28 mouse cellular contexts compared by ENCODE assay signal in the genomic region with DNA sequence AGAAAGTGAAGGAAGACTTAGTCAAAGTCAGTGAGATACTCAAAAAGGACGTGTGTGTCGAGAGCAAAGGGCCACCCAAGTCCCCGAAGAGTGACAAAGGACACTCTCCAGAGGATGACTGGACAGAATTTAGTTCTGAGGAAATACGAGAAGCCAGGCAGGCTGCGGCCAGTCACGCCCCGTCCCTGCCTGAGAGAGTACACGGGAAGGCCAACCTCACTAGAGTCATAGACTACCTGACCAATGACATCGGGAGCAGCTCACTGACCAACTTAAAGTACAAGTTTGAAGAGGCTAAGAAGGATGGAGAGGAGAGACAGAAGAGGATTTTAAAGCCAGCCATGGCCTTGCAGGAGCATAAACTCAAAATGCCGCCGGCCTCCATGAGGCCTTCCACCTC.
"Had no signal": no experiment of that assay in that cellular context is flagged by ENCODE, and none has a peak within 500 bp of the region (broad histone marks: within the 10 kb centered on the region; RNA-seq: fewer than 3 reads in every experiment).

No protein-coding gene starts in this region.

- H3K4me1 ChIP-seq: embryonic facial prominence, embryonic 10.5 days; embryonic facial prominence, embryonic 12.5 days; embryonic facial prominence, embryonic 13.5 days; embryonic facial prominence, embryonic 15.5 days; forebrain, embryonic 10.5 days; forebrain, embryonic 12.5 days; forebrain, embryonic 13.5 days; forebrain, embryonic 15.5 days had no signal

- H3K9ac ChIP-seq: embryonic facial prominence, embryonic 12.5 days; embryonic facial prominence, embryonic 13.5 days; embryonic facial prominence, embryonic 15.5 days; forebrain, embryonic 12.5 days; forebrain, embryonic 13.5 days; forebrain, embryonic 15.5 days; forebrain, postnatal 0 days had no signal

- H3K27me3 ChIP-seq: embryonic facial prominence, embryonic 12.5 days; embryonic facial prominence, embryonic 13.5 days; embryonic facial prominence, embryonic 15.5 days; forebrain, embryonic 12.5 days; forebrain, embryonic 13.5 days; forebrain, embryonic 15.5 days had no signal

- H3K4me3 ChIP-seq: embryonic facial prominence, embryonic 10.5 days; embryonic facial prominence, embryonic 12.5 days; embryonic facial prominence, embryonic 13.5 days; embryonic facial prominence, embryonic 15.5 days; erythroblast, embryonic 14.5 days; forebrain, embryonic 10.5 days; forebrain, embryonic 12.5 days; forebrain, embryonic 13.5 days; forebrain, embryonic 15.5 days; gastrocnemius, adult 2 months; heart, adult 2 months had no signal

- ATAC-seq: forebrain, embryonic 13.5 days; forebrain, embryonic 14.5 days; forebrain, embryonic 15.5 days; forebrain, embryonic 16.5 days; forebrain, postnatal 0 days had no signal

- H3K27ac ChIP-seq: embryonic facial prominence, embryonic 10.5 days; embryonic facial prominence, embryonic 12.5 days; embryonic facial prominence, embryonic 13.5 days; embryonic facial prominence, embryonic 15.5 days; forebrain, embryonic 10.5 days; forebrain, embryonic 12.5 days; forebrain, embryonic 13.5 days; forebrain, embryonic 15.5 days; gastrocnemius, adult 2 months; heart, adult 2 months had no signal

- H3K4me2 ChIP-seq: embryonic facial prominence, embryonic 12.5 days; embryonic facial prominence, embryonic 13.5 days; embryonic facial prominence, embryonic 15.5 days; forebrain, embryonic 12.5 days; forebrain, embryonic 13.5 days; forebrain, embryonic 15.5 days had no signal

- DNase-seq: cerebellum, adult 2 months; cerebellum, adult 8-10 months; cerebellum, adult 9-10 months; cerebellum, adult 9-11 months; cerebellum, postnatal 10 days; cerebellum, postnatal 14 days; cerebellum, postnatal 25 days; cerebellum, postnatal 36 days; embryo, embryonic 11 days; forebrain, postnatal 0 days; gastrocnemius, adult 2 months; gastrocnemius, postnatal 10 days; gastrocnemius, postnatal 14 days; gastrocnemius, postnatal 25 days; gastrocnemius, postnatal 36 days; heart, adult 18-20 months; heart, adult 2 months had no signal

- H3K9me3 ChIP-seq: forebrain, embryonic 15.5 days had no signal
